Comparison of ENCODE assay signal across 8 mouse cellular contexts in the genomic region with DNA sequence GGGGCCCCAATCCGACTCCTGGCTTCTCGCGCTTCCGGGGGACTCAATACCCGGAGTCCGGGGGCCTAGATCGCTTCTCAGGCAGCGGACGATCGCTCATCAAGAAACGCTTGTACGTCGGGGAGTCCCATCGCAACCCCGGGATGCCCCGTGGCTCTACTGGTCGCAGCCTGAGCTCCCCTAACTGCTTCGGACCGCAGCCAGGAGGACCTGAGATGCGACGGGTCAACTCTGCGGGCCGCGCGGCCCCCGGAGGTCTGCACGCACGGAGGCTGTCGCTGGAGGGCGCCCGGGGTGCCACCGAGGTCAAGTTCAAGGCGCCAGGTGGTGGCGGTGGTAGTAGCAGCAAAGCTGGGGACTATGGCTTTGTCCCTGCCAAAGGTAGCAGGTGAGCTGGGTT. TPM values are rescaled to one million over a fixed set of nuclear protein-coding genes. Genes with fewer than 3 reads are reported as not detected.
A peak's percentile ranks its signal among the peaks of the same experiment; 100 is the strongest.
DNase-seq lines count a peak whose midpoint lies in the region; ATAC-seq lines count a peak whose summit lies in the region.

No protein-coding gene starts in this region.

- H3K27ac ChIP-seq in midbrain, embryonic 11.5 days (ENCODE audit: low read depth, low read length), result no peak overlapping the region

- no peaks in the 10 kb centered on the region for H3K36me3 ChIP-seq in midbrain, embryonic 11.5 days (ENCODE audit: control insufficient read depth, insufficient read depth, low read length)

- ATAC-seq in midbrain, embryonic 11.5 days (ENCODE audit: low FRiP score), result no peak

- WGBS in midbrain, embryonic 11.5 days, result 8% methylated on average over 34 of the region's 34 CpGs

- peak overlapping the region; percentile 21 for H3K4me3 ChIP-seq in midbrain, embryonic 11.5 days (ENCODE audit: low read depth, low read length)

- DNase-seq in gastrocnemius, postnatal 10 days, result peak; percentile 46
- no peak for DNase-seq in gastrocnemius, postnatal 4 days (ENCODE audit: low spot score in 2 of 2)
- DNase-seq in R1 (ENCODE audit: low read depth, low spot score), result peak; percentile 52
- DNase-seq in heart, postnatal 36 days, result peak; percentile 20 to 48
- DNase-seq in midbrain, embryonic 11.5 days (ENCODE audit: low spot score, missing footprints), result no peak
- DNase-seq in layer of hippocampus, adult 18-20 months (ENCODE audit: low spot score in 2 of 2), result no peak
- no peak for DNase-seq in left cerebral cortex, adult 9 months (ENCODE audit: low spot score in 2 of 2)
- DNase-seq in urinary bladder, postnatal 25 days (ENCODE audit: low spot score), result no peak

- peaks cover 2% of the 10 kb centered on the region; the same call in 1 of the 2 replicates for H3K4me1 ChIP-seq in midbrain, embryonic 11.5 days (ENCODE audit: control insufficient read depth, insufficient read depth, low read length)

- H3K27me3 ChIP-seq in midbrain, embryonic 11.5 days (ENCODE audit: control insufficient read depth, insufficient read depth, low read length), result peaks cover 24% of the 10 kb centered on the region

- H3K9ac ChIP-seq in midbrain, embryonic 11.5 days (ENCODE audit: low read length), result peak overlapping the region; percentile 13

- intact Hi-C loops in heart, postnatal 36 days (cut with DNase I), result no loop called here

- H3K4me2 ChIP-seq in midbrain, embryonic 11.5 days, result peak overlapping the region; percentile 36

- no peaks in the 10 kb centered on the region for H3K9me3 ChIP-seq in midbrain, embryonic 11.5 days (ENCODE audit: control insufficient read depth, low read length)

RNA-seq across cellular contexts. Expression of a gene that starts 31.3 kb away (rescaled TPM):
- not detected for total RNA-seq in gastrocnemius, postnatal 10 days (2021)
- not detected for total RNA-seq in gastrocnemius, postnatal 4 days (2021)
- total RNA-seq in heart, postnatal 36 days (2021), result not detected
- 0.18 and 0.41 TPM in 2 replicates for polyA plus RNA-seq in midbrain, embryonic 11.5 days (2014; fragmentation: Nextera tagmentation; extraction: Ambion mirVana)
- total RNA-seq in layer of hippocampus, adult 18-20 months (2021), result not detected

RNA-seq across cellular contexts. Expression of a gene that starts 32.1 kb away (rescaled TPM):
- total RNA-seq in gastrocnemius, postnatal 10 days (2021), result under 1 TPM; 0.47 to 0.50 TPM
- 1 to 10 TPM in 1 of 2 experiments, under 1 TPM in 1; 0.76 to 1.0 TPM for total RNA-seq in gastrocnemius, postnatal 4 days (2021)
- total RNA-seq in heart, postnatal 36 days (2021), result 1 to 10 TPM; 1.6 to 1.8 TPM
- 0.07 and 0.30 TPM in 2 replicates for polyA plus RNA-seq in midbrain, embryonic 11.5 days (2014; fragmentation: Nextera tagmentation; extraction: Ambion mirVana)
- total RNA-seq in layer of hippocampus, adult 18-20 months (2021), result under 1 TPM; 0.52 to 0.58 TPM

RNA-seq across cellular contexts. Expression of a gene that starts 33.6 kb away (rescaled TPM):
- total RNA-seq in gastrocnemius, postnatal 10 days (2021), result 10 to 100 TPM in 1 of 2 experiments, 1 to 10 TPM in 1; 9.8 to 10.2 TPM
- total RNA-seq in gastrocnemius, postnatal 4 days (2021), result 10 to 100 TPM; 11.9 to 12.5 TPM
- 10 to 100 TPM; 12.0 to 13.6 TPM for total RNA-seq in heart, postnatal 36 days (2021)
- 25.5 TPM in 2 replicates for polyA plus RNA-seq in midbrain, embryonic 11.5 days (2014; fragmentation: Nextera tagmentation; extraction: Ambion mirVana)
- total RNA-seq in layer of hippocampus, adult 18-20 months (2021), result 10 to 100 TPM; 19.1 to 23.9 TPM

RNA-seq across cellular contexts. Expression of a gene that starts 36.4 kb away (rescaled TPM):
- total RNA-seq in gastrocnemius, postnatal 10 days (2021), result 100 to 1,000 TPM in 1 of 2 experiments, 10 to 100 TPM in 1; 95.5 to 120 TPM
- total RNA-seq in gastrocnemius, postnatal 4 days (2021), result 100 to 1,000 TPM; 270 to 304 TPM
- total RNA-seq in heart, postnatal 36 days (2021), result 10 to 100 TPM; 79.8 to 88.7 TPM
- polyA plus RNA-seq in midbrain, embryonic 11.5 days (2014; fragmentation: Nextera tagmentation; extraction: Ambion mirVana), result 175 and 194 TPM in 2 replicates
- 10 to 100 TPM; 43.4 to 43.6 TPM for total RNA-seq in layer of hippocampus, adult 18-20 months (2021)

Comparison
In these comparisons a context has a peak if more than half of its experiments do, and no peak if none do; other contexts are left out.
1. DNase-seq: peak in gastrocnemius, postnatal 10 days (single experiment), R1 (single experiment) and heart, postnatal 36 days (2 of 2); none in gastrocnemius, postnatal 4 days (0 of 2), midbrain, embryonic 11.5 days (single experiment), layer of hippocampus, adult 18-20 months (0 of 2), left cerebral cortex, adult 9 months (0 of 2) and urinary bladder, postnatal 25 days (single experiment).